Mouse (Mus musculus): Measurements from ENCODE around the gene Gramd4. TPM values are rescaled to one million over a fixed set of nuclear protein-coding genes. Genes with fewer than 3 reads are reported as not detected.
A peak's percentile ranks its signal among the peaks of the same experiment; 100 is the strongest.

Gene Gramd4
- polyA plus RNA-seq, 1 experiment from 2014 or later: 8.6 TPM

GRCm38 (mm10) chr15:86034021-86034523 lies 23.4 kb upstream of the Gramd4 start:
- Histone ChIP-seq H3K4me3 (ENCODE audit: low read depth, low read length) (peak overlapping the region; percentile 61), H3K9ac (peak overlapping the region; percentile 64), H3K4me1 (ENCODE audit: insufficient read depth) (no peaks in the 10 kb centered on the region), H3K36me3 (ENCODE audit: insufficient read depth) (peaks cover 19% of the 10 kb centered on the region), H3K27me3 (ENCODE audit: insufficient read depth, low read length) (peaks cover 32% of the 10 kb centered on the region), H3K27ac (ENCODE audit: low read depth) (peak overlapping the region; percentile 88), H3K9me3 (ENCODE audit: low read depth, low read length) (peaks cover 13% of the 10 kb centered on the region; the same call in 1 of the 2 replicates), H3K4me2 (peak overlapping the region; percentile 86)
- ATAC-seq (ENCODE audit: insufficient read depth) (peak; percentile 86), DNase-seq (peak; percentile 83)
- under 1% methylated on average over 40 of the region's 44 CpGs for WGBS
- TF ChIP-seq CTCF (IDR thresholded peaks at IDR 0.05; ENCODE audit: low read depth): no peak

DNA sequence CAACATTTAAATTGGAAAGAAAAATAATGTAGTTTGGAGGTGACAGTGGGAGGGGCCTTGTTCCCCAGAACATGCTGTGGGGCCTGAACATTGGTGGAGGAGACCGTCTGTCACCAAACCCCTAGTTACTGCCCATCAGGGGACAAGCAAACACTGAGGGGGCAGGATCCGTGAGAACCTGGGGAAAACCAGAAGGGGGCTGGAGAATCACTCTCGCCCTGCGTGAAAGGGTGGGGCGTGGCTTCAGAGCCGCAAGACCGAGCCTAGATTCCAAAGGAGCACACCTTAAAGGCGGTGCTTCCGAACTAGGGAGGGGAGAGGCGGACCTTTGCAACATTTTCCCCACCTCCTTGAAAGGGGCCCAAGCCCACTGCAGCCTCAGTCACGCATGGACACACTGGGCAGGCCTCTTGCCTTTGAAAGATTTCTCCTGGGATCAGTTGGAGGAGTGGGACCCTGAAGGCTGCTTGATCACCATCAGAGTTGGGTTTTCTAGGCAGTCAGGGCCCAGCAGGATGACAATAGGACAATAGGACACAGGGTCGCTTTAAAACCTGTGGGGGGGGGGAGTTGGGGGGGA lies 22.6 kb upstream of the Gramd4 start:
- 3% methylated on average over 12 of the region's 12 CpGs for WGBS
- peak overlapping the region; percentile 61; the same call in 1 of the 2 replicates for H3K4me3 ChIP-seq (ENCODE audit: low read depth, low read length)
- H3K36me3 ChIP-seq (ENCODE audit: insufficient read depth): peaks cover 17% of the 10 kb centered on the region
- peak overlapping the region; percentile 86 for H3K4me2 ChIP-seq
- DNase-seq (peak; percentile 56), ATAC-seq (ENCODE audit: insufficient read depth) (peak; percentile 19; the same call in 1 of the 2 replicates)
- no peaks in the 10 kb centered on the region for H3K4me1 ChIP-seq (ENCODE audit: insufficient read depth)
- H3K9ac ChIP-seq: no peak overlapping the region
- peak overlapping the region; percentile 79 for H3K27ac ChIP-seq (ENCODE audit: low read depth)
- H3K27me3 ChIP-seq (ENCODE audit: insufficient read depth, low read length): peaks cover 32% of the 10 kb centered on the region
- TF ChIP-seq CTCF (IDR thresholded peaks at IDR 0.05; ENCODE audit: low read depth): no peak
- H3K9me3 ChIP-seq (ENCODE audit: low read depth, low read length): peaks cover 13% of the 10 kb centered on the region; the same call in 1 of the 2 replicates

DNA sequence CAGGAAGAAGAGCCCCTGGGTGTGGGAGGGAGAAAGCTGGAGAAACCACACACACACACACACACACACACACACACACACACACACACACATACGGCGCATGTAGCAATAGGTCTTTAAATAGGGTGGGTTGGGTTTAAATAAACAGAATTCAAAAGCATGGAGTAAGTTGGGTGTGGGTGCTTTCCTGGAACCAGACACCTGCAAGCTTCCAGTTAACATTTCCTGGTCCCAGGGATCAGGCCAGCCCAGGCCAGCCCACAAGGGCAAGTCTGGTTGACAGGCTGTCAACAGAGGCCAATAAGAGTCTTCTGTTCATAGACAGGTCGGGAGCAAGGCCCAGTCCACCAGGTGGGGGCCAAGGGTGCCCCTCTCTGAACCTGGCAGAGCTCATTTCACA lies 21.6 kb upstream of the Gramd4 start:
- TF ChIP-seq CTCF (IDR thresholded peaks at IDR 0.05; ENCODE audit: low read depth): no peak
- ATAC-seq (ENCODE audit: insufficient read depth) (no peak), DNase-seq (no peak)
- H3K9me3 ChIP-seq (ENCODE audit: low read depth, low read length): peaks cover 10% of the 10 kb centered on the region; the same call in 1 of the 2 replicates
- H3K4me1 ChIP-seq (ENCODE audit: insufficient read depth): no peaks in the 10 kb centered on the region
- H3K27ac ChIP-seq (ENCODE audit: low read depth): no peak overlapping the region
- peaks cover 32% of the 10 kb centered on the region for H3K27me3 ChIP-seq (ENCODE audit: insufficient read depth, low read length)
- no peak overlapping the region for H3K4me3 ChIP-seq (ENCODE audit: low read depth, low read length)
- H3K9ac ChIP-seq: no peak overlapping the region
- 50% methylated on average over 3 of the region's 3 CpGs for WGBS
- H3K36me3 ChIP-seq (ENCODE audit: insufficient read depth): peaks cover 10% of the 10 kb centered on the region
- H3K4me2 ChIP-seq: no peak overlapping the region

GRCm38 (mm10) chr15:86038802-86039201 lies 18.7 kb upstream of the Gramd4 start:
- Histone ChIP-seq H3K27me3 (ENCODE audit: insufficient read depth, low read length) (peaks cover 10% of the 10 kb centered on the region), H3K36me3 (ENCODE audit: insufficient read depth) (no peaks in the 10 kb centered on the region), H3K9ac (no peak overlapping the region), H3K4me2 (no peak overlapping the region), H3K9me3 (ENCODE audit: low read depth, low read length) (no peaks in the 10 kb centered on the region), H3K4me3 (ENCODE audit: low read depth, low read length) (no peak overlapping the region), H3K4me1 (ENCODE audit: insufficient read depth) (no peaks in the 10 kb centered on the region), H3K27ac (ENCODE audit: low read depth) (no peak overlapping the region)
- 0% methylated on average over 2 of the region's 2 CpGs for WGBS
- peak; percentile 97 for TF ChIP-seq CTCF (IDR thresholded peaks at IDR 0.05; ENCODE audit: low read depth)
- ATAC-seq (ENCODE audit: insufficient read depth): peak; percentile 40
- DNase-seq: peak; percentile 84

DNA sequence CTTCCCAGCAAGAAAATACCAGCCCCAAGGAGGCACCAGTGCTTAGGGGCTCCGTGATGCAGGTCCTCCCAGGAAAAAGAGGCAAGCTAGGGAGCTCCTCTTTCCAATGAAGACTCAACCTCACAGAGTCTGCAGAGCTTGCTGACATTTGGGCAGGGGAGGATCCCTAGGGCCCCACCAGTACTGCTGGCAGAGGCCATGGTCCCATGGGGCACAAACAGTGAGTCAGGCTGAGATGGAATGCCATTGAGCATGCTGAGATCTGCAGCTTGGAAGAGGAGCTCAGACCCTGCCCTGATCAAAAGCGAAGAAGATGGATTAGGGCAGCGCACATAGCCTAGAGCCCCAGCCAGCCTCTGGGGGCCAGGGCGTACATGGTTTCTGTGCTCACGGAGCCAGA lies 16.1 kb upstream of the Gramd4 start:
- ATAC-seq (ENCODE audit: insufficient read depth) (no peak), DNase-seq (no peak)
- WGBS: 74% methylated on average over 5 of the region's 5 CpGs
- no peak for TF ChIP-seq CTCF (IDR thresholded peaks at IDR 0.05; ENCODE audit: low read depth)
- H3K9ac ChIP-seq: no peak overlapping the region
- no peak overlapping the region for H3K4me2 ChIP-seq
- no peaks in the 10 kb centered on the region for H3K4me1 ChIP-seq (ENCODE audit: insufficient read depth)
- H3K27ac ChIP-seq (ENCODE audit: low read depth): no peak overlapping the region
- no peaks in the 10 kb centered on the region for H3K9me3 ChIP-seq (ENCODE audit: low read depth, low read length)
- H3K4me3 ChIP-seq (ENCODE audit: low read depth, low read length): no peak overlapping the region
- no peaks in the 10 kb centered on the region for H3K36me3 ChIP-seq (ENCODE audit: insufficient read depth)
- H3K27me3 ChIP-seq (ENCODE audit: insufficient read depth, low read length): no peaks in the 10 kb centered on the region; the same call in 1 of the 2 replicates

GRCm38 (mm10) chr15:86042364-86042763 lies 15.1 kb upstream of the Gramd4 start:
- DNase-seq: peak; percentile 75
- Histone ChIP-seq H3K27me3 (ENCODE audit: insufficient read depth, low read length) (no peaks in the 10 kb centered on the region; the same call in 1 of the 2 replicates), H3K4me2 (no peak overlapping the region), H3K36me3 (ENCODE audit: insufficient read depth) (no peaks in the 10 kb centered on the region), H3K4me3 (ENCODE audit: low read depth, low read length) (no peak overlapping the region), H3K27ac (ENCODE audit: low read depth) (no peak overlapping the region), H3K9ac (no peak overlapping the region), H3K9me3 (ENCODE audit: low read depth, low read length) (no peaks in the 10 kb centered on the region), H3K4me1 (ENCODE audit: insufficient read depth) (no peaks in the 10 kb centered on the region)
- 29% methylated on average over 4 of the region's 4 CpGs for WGBS
- no peak for ATAC-seq (ENCODE audit: insufficient read depth)
- peak; percentile 57 for TF ChIP-seq CTCF (IDR thresholded peaks at IDR 0.05; ENCODE audit: low read depth)

DNA sequence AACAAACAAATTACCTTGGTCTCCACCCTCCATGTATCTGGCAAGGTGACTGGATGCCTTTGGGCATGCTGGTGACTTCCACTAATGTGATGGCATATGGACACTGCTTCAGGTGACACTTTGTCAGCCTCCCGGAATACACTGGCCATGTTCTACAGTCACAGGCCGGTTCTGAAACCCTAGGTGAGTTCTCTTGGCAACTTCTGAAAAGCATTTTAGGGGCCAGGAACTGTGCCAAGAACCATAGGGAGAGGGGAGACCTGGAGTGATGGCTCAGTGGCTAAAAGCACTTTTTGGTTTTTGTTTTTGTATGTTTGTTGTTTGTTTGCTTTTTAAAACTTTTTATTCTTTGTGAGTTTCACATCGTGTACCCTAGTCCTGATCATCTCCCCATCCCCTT lies 8.0 kb upstream of the Gramd4 start:
- no peak overlapping the region for H3K9ac ChIP-seq
- WGBS: 84% methylated on average over 3 of the region's 3 CpGs
- H3K4me3 ChIP-seq (ENCODE audit: low read depth, low read length): no peak overlapping the region
- no peaks in the 10 kb centered on the region for H3K9me3 ChIP-seq (ENCODE audit: low read depth, low read length)
- ATAC-seq (ENCODE audit: insufficient read depth) (no peak), DNase-seq (no peak)
- no peaks in the 10 kb centered on the region for H3K27me3 ChIP-seq (ENCODE audit: insufficient read depth, low read length)
- no peaks in the 10 kb centered on the region for H3K36me3 ChIP-seq (ENCODE audit: insufficient read depth)
- no peaks in the 10 kb centered on the region for H3K4me1 ChIP-seq (ENCODE audit: insufficient read depth)
- H3K27ac ChIP-seq (ENCODE audit: low read depth): no peak overlapping the region
- TF ChIP-seq CTCF (IDR thresholded peaks at IDR 0.05; ENCODE audit: low read depth): no peak
- no peak overlapping the region for H3K4me2 ChIP-seq
